Mouse (Mus musculus) kidney, adult 11 months (tissue): ENCODE measurements around the gene Psd4.

Source experiments
- DNase-seq: peaks from one replicate; pipeline ENCODE4 v3.0.0; 2022

The Psd4 gene

GRCm38 (mm10) chr2:24367030-24367894 lies at the start of gene Psd4:
Gene Psd4, plus strand, starts transcription at chr2:24367580.
- DNase-seq = peak; percentile 68

- no peak for DNase-seq
Observed at GRCm38 (mm10) chr2:24317919-24318598, 49.3 kb upstream of the Psd4 start.

- peak; percentile 13 for DNase-seq
Observed at GRCm38 (mm10) chr2:24335333-24335732, 32.0 kb upstream of the Psd4 start.

- DNase-seq = no peak
Observed at GRCm38 (mm10) chr2:24336545-24336944, 30.8 kb upstream of the Psd4 start, which contains the start of gene Il1rn. Gene Il1rn, plus strand, starts transcription at chr2:24336853.

GRCm38 (mm10) chr2:24341395-24341885 lies 25.9 kb upstream of the Psd4 start:
- DNase-seq = no peak

- DNase-seq = no peak
Observed at GRCm38 (mm10) chr2:24344619-24345018, 22.8 kb upstream of the Psd4 start.

- DNase-seq = no peak
Observed at GRCm38 (mm10) chr2:24345056-24345455, 22.3 kb upstream of the Psd4 start.

- no peak for DNase-seq
Observed at GRCm38 (mm10) chr2:24347926-24348325, 19.5 kb upstream of the Psd4 start.

GRCm38 (mm10) chr2:24351159-24351558 lies 16.2 kb upstream of the Psd4 start:
- DNase-seq = no peak

GRCm38 (mm10) chr2:24353042-24353441 lies 14.3 kb upstream of the Psd4 start:
- DNase-seq = no peak

GRCm38 (mm10) chr2:24357642-24358041 lies 9.7 kb upstream of the Psd4 start:
- DNase-seq = no peak

- DNase-seq = no peak
Observed at GRCm38 (mm10) chr2:24359347-24359746, 8.0 kb upstream of the Psd4 start.

GRCm38 (mm10) chr2:24363818-24364217 lies 3.6 kb upstream of the Psd4 start:
- DNase-seq = no peak

- DNase-seq = no peak
Observed at GRCm38 (mm10) chr2:24366214-24366975, 985 bp upstream of the Psd4 start.

GRCm38 (mm10) chr2:24367895-24368261 lies 498 bp downstream of the Psd4 start:
- no peak for DNase-seq

GRCm38 (mm10) chr2:24378747-24379450 lies 11.5 kb downstream of the Psd4 start:
- DNase-seq = no peak

- DNase-seq = no peak
Observed at GRCm38 (mm10) chr2:24382456-24383230, 15.3 kb downstream of the Psd4 start.

GRCm38 (mm10) chr2:24383636-24384035 lies 16.3 kb downstream of the Psd4 start:
- no peak for DNase-seq

- DNase-seq = no peak
Observed at GRCm38 (mm10) chr2:24384393-24384792, 17.0 kb downstream of the Psd4 start.

GRCm38 (mm10) chr2:24385111-24385961 lies 18.0 kb downstream of the Psd4 start:
- no peak for DNase-seq
